Mouse (Mus musculus): ENCODE measurements around the gene Cyp2a5.
"Not testable (repeated sequence)": the region's sequence is repeated elsewhere in the genome, so short reads cannot be mapped to it uniquely, and the experiment has no call there.

Cyp2a5 gene

GRCm38 (mm10) chr7:26835059-26835458 lies at the start of gene Cyp2a5:
TSS of gene Cyp2a5 (plus strand) at chr7:26835305.
- not testable (repeated sequence) for DNase-seq (ENCODE audit: low spot score)

DNA sequence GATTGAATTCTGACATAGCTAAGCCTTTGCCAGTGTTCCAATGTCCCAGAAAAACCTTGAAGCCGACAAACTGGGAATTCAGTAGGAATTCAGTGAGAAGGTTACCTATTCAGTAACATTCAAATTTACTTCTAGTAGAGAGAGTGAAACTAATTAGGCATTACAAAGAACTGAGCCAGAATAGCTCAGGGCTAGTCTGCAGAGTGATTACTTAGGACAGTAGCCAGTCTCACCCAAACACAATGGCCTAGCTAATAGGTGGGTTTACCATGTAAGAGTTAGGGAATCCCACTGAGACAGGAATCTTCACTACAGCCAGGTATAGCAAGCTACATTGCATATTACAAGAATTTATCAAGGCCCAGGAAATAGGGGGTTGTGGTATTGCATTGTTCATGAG lies 49.1 kb upstream of the Cyp2a5 start:
- DNase-seq (ENCODE audit: low spot score): not testable (repeated sequence)

- no peak for DNase-seq (ENCODE audit: low spot score)
These were observed 45.1 kb upstream of the Cyp2a5 start for GRCm38 (mm10) chr7:26789984-26790383.

GRCm38 (mm10) chr7:26800104-26800503 lies 35.0 kb upstream of the Cyp2a5 start:
- DNase-seq (ENCODE audit: low spot score): no peak

GRCm38 (mm10) chr7:26800996-26801395 lies 34.1 kb upstream of the Cyp2a5 start:
- no peak for DNase-seq (ENCODE audit: low spot score)

DNA sequence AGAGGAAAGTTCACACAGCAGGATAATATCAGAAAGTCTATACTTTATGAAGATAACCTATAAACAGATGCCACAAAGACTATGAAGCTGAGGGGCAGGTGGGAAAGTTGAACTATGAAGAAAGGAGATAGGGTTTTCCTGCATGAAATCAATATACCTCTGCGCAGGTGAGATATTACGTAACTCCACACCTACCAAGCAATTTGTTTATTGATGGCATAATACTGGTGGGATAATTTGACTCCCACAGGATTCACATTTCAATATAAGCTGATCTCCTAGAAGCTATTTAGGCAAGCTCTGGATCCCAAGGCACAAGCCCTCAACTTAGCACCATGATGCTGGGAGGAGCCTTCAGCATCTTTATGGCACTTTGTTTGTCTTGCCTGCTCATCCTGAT lies 26.5 kb upstream of the Cyp2a5 start, which contains the start of gene Cyp2g1:
Gene Cyp2g1, plus strand, starts transcription at position 301 of the 400 bp plus-strand sequence.
- DNase-seq (ENCODE audit: low spot score): no peak

DNA sequence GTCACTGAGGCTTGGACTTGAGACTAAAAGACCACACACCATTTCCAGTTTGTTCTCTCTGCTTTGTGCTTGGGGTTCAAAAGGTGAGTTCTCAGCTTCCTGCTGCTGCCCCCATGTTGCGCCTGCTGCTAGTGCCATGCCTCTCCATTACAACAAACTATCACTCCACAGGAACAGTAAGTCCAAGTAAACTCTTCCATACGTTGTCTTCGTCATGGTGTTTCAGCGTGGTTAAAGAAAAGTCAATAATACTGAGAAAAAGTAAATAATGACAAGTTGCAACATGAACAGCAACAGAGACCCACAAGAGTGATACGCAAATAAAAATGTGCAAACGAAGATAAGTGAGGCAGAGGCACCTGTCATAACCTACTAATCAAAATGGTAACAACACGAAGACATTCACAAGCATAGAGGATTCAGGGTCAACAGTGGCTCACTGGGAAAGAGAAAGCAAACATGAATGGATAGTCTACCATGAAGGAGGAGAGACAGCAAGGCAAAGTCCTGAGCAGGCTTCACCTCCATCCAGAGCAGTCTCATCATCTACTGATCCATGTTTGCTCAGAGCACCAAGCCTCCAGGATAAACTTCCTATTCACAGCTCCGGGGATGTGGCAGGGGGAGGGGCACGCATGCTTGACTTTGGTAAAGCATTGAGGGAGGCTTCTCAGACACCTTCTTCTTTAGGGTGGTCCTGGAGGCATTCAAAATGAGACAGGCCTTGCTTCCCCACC lies 3.4 kb upstream of the Cyp2a5 start:
- DNase-seq (ENCODE audit: low spot score): not testable (repeated sequence)

DNA sequence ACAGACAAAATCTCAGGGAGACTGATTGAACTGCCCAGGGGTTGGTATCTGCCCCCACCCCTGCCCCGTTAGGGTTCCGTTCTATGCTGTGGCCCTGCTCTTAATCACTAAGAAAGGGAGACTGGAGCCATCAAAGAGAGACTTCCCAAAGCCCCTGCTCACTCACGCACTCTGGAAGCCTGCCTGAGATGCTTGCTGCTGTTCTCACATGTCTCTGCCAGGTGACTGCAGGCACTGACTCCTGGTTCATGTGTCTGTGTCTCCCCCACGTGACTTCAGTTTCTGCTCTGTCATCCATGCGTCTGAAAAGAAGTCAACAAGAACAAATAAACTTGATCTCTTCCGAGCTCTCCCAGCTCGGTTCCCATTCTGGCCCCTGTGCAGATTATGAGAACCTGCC lies 2.4 kb upstream of the Cyp2a5 start:
- DNase-seq (ENCODE audit: low spot score): not testable (repeated sequence)

GRCm38 (mm10) chr7:26843400-26843799 lies 8.3 kb downstream of the Cyp2a5 start:
- DNase-seq (ENCODE audit: low spot score): not testable (repeated sequence)

DNA sequence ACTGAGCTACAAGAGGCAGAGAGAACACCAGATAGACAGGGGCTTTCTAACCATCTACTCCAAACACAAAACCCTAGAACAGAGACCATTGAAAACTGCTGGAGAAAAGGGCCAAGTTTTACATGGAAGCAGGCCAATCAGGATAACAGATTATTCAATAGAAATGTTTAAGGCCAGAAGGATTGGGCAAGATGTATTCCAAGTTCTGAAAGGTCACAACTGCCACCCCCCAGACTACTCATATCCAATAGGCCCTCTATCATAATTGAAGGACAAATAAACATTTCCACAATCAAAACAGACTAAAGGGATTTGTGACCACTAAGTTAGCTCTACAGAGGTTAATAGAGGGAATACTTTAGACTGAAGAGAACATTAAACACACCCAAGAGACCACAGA lies 15.0 kb downstream of the Cyp2a5 start:
- not testable (repeated sequence) for DNase-seq (ENCODE audit: low spot score)

DNA sequence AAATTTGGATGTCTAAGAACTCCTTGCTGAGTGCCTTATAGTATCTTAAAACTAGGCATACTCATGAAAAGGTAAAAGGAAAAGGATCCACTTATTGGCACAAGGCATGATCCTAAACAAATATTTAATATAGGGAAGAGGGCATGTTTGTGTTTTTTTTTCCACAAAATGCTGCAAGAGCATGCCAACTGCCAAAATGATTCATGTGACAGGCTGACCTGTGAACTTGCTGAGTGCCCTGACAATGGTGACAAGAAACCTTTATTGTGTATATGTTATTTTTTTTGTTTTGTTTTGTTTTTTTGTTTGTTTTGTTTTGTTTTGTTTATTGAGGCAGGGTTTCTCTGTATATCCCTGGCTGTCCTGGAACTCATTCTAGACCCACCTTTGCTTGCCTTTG lies 43.5 kb downstream of the Cyp2a5 start:
- not testable (repeated sequence) for DNase-seq (ENCODE audit: low spot score)

DNA sequence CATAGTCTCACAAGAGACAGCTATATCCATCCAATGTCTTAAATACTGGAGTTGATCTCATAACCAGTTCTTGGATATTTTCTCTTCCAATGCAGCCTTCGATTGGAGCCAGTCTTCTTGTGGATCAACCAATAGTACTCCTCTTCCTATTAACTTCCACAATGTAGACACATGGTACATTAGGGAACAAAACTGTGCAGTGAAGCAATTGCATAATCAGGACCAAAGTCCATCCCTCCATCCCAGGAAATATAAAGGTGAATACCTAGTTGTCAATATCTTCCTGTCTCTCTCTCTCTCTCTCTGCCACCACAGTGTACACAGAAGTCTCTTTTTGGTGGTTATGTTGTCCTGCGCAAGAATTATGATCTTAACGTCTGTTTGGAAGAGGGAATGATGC lies 45.5 kb downstream of the Cyp2a5 start:
- not testable (repeated sequence) for DNase-seq (ENCODE audit: low spot score)
